Mouse (Mus musculus) liver, adult 2 months (tissue): ENCODE measurements at regions not wholly inside any gene's neighbourhood (a gene's known extent, or its start where the extent isn't known, plus 50 kb on each side); places are given as distances from the start of the nearest gene placed in this dataset.

Experiments used
- CTCF ChIP-seq: fragments of 200-500 bp; IDR thresholded peaks from 2 replicates; pipeline ENCODE4 v1.5.1; 2011; ENCODE audit warnings: low read depth, low read length, control low read depth
- POLR2A ChIP-seq: fragments of 200-500 bp; IDR thresholded peaks from 2 replicates; pipeline ENCODE4 v1.6.1; 2011; ENCODE audit warnings: low read length, control low read depth; ENCODE audit not compliant: insufficient read depth; ENCODE audit errors: extremely low read depth

- TF ChIP-seq POLR2A: no peak
- no peak for TF ChIP-seq CTCF
These were observed 102.0 kb downstream of the Otud1 start for GRCm38 (mm10) chr2:19759577-19759976.
